Mouse (Mus musculus): ENCODE measurements around the gene Myo1b.

Myo1b gene

DNA sequence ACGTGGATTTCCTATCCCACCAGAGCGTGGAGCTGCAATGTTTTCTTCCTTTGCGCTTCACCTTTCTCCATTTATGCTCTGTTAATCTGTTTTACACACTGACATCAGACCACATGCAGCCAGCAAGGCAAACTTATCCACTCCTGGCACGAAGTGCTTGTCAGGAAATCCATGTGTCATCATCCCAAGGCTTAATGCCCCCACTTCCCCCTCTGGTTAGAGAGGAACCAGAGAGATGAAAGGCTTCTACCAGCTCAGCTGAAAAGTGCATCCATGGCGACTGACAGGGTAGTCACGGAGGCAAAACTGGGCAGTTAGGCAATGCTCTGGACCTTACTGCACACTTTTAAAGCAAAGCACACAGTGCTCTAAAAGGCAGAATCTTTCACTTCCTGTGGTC, 126.6 kb downstream of the Myo1b start:
- 65% methylated on average over 6 of the region's 6 CpGs for WGBS

DNA sequence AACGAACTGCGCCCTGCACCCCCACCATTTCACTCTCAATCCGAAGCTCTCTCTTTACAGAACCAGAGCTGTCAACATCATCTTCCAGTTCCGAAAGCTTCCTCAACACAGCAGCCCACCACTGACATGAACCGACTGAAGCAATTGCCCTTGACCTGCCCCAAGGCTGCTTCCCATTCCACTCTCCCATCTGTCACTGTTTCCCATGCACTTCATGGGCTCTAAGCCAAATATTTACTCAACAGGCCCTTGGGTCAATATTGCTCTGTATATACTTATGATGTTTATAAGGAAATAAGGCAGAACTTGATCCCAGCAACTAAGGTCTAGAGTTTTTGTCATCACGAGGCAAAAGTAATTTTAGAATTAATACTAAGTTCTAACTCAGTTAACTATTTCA, 133.8 kb downstream of the Myo1b start:
- 72% methylated on average over 6 of the region's 6 CpGs for WGBS

DNA sequence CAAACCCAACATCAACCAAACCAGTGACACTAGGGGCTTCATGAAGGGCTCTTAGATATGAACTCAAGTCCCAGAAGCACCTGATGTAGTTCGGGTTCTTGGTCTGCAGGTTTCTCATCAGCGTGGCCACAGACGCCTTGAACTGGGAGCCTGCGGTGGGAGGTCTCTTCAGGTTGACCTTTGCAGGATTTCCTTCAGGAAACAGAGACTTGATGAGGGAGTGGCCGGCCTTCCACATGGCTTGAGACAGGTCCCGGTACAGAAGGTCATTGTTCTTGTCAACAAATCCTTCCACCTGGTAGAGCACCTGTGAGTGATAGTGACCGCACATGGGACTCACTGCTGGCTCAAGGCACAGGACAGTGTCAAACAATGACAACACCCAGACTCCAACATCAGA, 137.6 kb downstream of the Myo1b start:
- 81% methylated on average over 7 of the region's 7 CpGs for WGBS

DNA sequence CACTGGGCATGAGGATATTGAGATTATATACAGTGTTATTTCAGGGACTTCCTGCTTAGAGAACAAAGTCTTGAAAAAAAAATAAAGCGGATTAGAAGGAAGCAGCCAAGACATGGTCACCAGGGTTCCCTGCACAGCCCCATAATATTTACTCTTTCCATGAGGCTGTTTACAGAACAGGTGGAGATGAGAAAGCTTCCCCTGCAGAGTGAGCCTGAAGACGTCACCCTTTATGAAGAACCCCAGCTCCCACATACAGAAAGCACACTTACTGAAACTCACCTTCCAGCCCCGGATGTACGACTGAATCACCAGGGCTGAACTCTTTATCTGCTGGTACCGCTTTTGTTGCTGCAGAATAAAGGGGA, 145.4 kb downstream of the Myo1b start:
- 86% methylated on average over 5 of the region's 5 CpGs for WGBS

DNA sequence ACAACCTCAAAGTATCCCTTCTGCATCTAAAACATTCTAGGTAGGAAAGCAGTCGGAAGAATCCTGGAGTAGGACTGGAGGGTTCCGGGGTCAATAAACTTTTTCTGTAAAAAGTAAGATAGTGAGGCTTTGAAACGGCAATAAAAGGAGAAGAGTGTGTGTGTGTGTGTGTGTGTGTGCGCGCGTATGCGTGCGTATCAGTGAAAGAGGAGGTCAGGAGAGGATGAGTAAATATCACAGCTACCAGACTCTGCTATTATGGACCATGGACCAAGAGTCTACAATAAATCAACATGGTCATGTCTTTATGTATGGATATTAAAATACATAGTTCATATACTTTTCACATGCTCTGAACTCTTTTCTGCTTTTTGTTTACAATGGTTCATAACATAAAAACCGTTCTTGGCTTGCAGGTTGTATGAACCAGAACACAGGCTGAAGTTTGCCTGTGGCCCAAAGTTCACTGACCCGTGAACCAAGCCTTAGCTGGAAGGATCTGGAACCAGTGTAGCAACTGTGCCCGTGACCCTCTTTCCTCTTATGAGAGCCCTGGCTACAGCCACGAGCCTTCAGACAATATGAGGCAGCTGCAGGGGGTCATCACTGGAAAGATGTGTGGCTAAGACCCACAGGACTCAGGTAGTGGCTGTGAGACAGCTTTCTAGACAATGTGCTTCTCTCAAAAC, 145.9 kb downstream of the Myo1b start:
- WGBS: 87% methylated on average over 12 of the region's 12 CpGs

DNA sequence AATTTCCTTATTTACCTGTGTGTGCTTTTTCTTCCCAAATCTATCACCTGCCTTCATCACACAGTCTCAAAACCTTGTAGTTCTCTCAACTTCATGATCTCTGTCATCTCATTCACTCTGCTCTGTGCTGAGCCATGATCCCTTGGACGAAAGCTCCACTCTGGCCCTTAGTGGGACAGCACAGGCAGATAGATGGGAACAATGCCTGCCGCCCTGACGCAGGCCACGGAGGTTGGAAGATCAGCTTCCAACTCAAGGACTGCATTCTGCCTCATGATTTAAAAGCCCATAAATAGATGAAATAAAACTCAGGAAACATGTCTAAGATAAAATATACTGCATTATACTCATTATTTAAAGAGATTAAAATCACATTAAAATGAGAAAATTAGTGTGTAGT, 149.6 kb downstream of the Myo1b start:
- WGBS: 94% methylated on average over 4 of the region's 4 CpGs

DNA sequence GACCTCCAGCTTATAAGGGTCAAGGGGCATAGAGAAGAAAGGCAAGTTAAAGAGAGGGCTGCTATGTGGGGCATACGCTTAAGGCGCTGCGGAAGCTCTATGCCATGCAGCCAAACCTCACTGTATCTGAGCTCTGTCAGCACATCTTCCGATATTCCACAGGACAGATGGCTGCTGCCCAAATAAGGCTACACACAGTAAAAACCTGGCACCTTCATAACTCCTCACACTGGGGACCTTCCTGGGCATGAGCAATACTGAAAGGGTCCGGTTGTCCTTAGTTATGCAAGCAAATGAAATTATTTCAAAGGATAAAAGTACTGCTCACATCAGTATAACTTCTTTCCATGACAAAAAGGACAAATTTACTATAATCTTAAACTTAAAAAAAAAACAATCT, 150.7 kb downstream of the Myo1b start:
- WGBS: 74% methylated on average over 5 of the region's 5 CpGs

DNA sequence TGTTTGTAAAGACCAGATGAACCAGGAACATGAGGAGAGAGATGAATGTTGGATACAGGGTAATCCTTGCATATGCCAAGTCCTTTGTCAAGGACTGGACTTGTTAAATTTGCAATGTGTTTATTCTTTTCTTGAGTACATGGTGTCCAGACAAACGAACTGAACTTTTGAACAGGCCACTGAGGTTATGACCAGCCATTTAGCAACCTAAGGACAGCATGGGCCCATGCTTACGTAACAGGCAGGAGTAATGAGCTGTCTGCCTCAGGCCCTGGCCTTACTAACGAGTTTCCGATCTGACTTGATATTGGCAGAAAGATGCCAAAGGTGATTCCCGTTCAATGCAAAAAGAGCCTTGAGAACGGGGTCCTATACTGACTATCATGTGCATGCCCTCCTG, 156.2 kb downstream of the Myo1b start:
- WGBS: 82% methylated on average over 6 of the region's 6 CpGs

DNA sequence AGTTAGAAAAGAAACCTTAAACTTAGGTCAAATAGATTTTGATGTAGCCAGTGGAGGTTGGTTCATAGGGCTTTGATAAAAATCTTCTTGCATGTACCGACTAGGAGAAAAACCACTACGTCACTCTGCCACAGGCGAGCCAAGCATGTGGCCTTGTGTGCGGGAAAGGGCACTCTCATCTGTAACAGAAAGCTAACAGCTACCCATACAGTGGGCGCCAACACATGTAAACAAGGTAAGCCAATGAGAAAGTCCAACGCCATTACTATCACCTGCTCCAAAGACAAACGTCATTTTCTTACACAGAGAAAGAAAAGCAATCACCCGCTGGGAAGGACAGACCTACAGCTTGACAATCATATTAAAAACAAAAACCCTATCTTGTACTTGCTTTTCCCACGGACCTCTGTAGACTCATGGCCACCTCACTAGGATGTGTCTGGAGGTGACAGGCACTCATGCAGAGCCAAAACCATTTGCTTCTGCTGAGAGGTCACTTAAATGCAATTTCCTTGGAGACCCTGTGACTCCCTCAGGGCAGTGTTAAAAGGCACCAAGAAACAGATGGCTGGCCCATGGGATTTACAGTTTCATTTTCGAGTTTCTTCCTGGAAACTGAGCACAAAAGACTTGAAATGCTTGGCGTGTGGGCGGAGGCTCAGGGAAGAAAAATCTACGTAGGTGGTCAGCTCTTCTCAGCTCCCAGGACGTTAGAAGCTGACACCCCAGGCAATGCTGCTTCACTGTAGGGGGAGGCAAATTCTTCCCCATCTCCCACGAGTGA, 157.4 kb downstream of the Myo1b start:
- WGBS: 67% methylated on average over 15 of the region's 15 CpGs

DNA sequence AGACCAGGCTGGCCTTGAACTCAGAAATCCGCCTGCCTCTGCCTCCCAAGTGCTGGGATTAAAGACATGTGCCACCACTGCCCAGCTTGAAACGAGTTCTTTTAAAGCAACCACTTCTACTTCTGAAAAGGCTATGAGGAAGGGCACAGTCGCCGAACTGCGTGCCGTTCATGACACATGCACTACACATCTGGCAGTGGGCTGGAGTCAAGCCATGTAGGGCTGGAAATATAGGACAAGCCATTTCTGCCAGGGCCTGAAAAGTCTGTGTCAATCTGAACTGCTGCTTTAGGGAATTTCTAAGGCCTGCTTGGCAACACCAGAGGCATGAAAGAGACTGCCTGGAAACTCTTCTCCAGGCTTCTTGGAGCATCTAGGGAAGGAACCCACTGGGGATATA, 162.2 kb downstream of the Myo1b start:
- 95% methylated on average over 6 of the region's 6 CpGs for WGBS

DNA sequence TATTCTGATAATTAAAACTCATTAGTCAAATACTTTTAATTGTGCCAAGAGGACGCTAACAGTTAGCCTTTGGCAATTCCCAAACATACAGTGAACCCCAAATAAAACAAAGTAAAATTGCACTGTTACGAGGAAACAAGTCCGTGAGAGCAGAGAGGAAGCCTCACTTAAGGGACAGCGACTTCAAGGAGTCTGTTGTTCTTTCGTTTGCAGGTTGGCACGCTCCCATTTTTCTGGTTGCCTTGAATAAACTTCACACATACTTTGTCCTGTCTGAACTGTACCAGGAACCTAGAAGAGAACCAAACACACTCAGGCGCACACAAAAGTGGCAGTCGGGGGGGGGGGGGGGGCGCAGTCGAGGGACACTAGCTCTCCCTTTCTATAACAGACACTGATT, 164.9 kb downstream of the Myo1b start:
- 53% methylated on average over 10 of the region's 10 CpGs for WGBS

DNA sequence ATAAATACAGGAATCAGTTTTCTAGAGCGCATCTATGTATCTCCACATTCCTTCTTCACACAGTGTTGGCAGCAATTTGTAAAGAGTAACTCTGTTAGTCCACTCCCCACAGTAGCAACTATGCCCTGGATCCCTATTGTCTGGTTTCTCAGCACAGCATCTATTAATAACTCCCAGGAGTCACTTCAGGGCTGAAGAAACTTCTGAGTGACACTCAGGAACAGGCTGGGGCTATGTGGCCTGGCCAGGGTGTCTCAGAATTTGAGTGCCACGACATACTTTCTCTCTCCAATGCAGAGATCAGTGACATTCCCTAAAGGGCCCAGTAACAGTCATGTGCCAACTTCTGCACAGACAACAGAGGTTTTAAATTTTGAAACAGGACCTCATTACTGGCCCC, 167.6 kb downstream of the Myo1b start:
- WGBS: 85% methylated on average over 2 of the region's 2 CpGs

DNA sequence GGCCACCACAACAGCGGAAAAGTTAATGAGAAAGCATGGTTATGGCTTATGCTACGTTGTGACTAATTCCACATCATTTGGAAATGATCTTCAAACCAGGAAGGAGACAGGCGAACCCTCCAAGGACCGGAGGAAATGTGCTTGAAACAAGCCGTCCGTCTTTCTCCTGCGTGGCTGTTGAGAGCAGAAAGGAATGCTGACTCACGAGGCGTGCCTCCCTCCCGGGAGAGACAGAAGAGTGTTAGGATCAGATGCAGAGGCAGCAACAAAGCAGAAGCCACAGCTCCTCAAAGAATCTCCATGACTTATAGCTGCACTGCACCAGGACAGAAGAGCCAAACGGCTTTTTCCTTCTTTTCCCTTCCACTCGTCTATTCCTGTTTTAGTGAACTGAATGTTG, 168.4 kb downstream of the Myo1b start:
- WGBS: 35% methylated on average over 12 of the region's 12 CpGs

DNA sequence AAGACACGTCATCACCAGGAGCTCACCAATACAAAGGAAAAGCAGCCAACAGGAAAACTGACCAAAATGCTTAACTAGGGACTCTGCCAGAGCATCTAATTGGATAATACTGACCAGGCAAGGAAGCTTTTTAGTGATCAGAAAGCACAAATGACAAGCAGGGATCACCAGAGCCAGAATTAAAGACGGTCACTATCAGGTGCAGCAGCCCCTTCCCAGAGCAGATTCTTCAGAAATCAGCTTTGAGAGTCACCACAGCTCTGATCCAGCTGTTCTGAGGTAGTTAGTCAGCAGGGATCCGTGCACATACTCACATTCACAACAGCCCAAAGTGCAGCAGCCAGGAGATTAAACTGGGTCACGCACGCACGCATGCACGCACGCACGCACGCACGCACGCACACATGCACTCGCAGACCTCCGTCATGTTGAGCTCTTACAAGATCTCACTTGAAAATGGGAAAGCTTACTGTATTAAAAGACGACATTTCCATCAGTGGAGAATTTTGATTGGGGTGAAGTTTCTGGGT, 169.1 kb downstream of the Myo1b start:
- WGBS: 92% methylated on average over 15 of the region's 15 CpGs

DNA sequence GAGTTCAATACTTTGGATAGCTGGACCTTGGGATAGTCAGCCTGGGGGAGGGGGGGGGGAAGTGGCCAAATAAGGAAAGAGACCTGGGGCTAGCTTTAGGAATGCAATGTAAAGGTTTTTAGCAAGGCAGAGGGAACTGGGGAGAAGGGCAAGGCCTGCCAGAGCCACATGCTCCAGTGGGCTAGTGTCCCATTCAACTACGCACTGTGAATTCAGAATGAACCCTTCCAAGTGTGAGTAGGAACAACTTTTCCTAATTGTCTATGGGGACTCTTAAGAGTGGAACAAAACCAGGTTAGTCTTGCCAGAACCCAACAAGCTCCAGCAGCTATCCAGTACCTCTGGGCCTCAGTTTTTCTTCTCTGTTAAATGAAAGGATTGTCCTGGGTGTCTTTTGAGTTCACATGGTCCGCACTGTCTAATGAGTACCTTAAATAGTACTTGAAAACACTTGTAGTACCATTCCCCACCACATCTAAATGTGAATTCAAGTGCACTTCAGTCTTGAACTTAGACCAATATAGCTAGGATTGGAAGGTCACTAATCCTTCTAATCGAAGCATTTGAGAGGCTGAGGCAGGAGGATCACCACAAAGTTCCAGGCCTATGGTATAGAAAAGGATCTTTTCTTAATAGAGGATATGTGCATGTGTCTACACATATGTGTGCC, 172.0 kb downstream of the Myo1b start:
- WGBS: 88% methylated on average over 3 of the region's 3 CpGs

DNA sequence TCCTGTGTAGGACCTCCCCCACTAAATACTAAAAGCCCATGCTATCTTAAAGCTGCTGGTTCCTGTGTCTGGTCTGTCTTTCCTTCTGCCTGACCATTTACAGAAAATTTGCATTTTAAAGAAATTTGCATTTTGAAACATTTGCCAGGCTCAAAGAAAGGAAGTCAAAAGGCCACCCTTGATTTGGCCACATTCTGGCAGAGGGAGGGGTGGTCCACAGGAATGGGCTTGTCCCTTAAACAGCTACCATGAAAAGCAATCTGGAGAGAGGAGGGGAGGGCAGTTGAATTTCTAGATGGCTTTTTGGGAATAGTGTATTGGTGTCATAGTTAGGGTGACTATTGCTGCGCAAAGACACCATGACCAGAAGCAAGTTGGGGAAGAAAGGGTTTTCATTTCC, 173.3 kb downstream of the Myo1b start:
- 100% methylated on average over 1 of the region's 1 CpGs for WGBS

DNA sequence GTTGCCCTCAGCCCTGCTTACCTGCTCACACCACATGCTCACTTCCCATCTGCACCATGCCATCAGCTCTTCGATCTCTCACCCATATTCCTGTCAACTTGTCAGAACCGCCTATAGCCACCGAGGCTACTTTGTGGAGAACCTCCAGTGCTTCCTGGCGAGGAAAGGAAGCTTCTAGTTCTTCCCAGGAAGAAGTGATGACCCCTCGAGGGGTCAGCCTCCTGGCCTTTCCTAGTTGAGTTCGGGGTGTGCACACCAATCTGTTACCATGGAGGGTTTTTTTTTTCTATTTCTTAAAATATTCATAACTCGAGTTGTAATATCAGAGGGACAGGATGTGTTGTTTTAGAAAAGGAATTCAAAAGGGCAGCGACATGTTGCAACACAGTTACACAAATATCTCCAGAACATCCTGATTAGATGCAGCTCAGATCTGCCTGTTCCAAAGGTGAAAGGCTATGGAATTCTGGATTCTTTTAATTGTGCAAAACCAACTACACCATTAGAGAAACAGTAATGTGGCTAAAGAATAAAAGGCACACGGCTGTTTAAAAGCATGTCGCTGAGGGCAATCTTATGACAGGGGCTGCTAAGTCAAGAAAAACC, 175.1 kb downstream of the Myo1b start:
- 82% methylated on average over 10 of the region's 10 CpGs for WGBS

DNA sequence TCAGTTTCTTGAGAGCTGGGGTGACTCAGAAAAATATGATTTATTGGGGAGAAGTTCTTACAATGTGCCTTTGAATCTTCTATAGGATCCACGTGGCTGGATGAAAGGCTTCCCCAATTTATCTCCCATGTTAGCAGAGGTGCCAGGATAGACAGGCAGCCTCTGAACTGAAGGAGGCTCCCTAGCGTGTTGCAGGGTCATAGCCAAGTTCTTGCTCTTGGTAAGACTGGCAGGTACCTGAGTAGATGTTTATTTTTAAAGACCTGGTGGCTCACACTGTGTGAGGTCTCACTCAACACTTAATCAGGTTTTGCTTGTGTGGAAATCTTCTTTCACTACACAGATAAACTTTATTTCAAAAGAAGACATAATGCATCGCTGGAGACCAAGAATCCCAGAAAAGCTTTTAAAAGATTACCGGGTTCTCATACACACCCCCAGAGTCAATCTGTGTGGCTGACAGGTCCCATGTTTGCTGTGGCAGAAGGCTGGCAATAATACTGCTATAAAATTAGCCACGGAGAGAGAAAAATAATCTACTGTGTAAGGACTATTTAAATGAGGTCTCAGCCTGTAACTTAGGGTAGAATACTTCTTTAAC, 176.5 kb downstream of the Myo1b start:
- 54% methylated on average over 5 of the region's 5 CpGs for WGBS

DNA sequence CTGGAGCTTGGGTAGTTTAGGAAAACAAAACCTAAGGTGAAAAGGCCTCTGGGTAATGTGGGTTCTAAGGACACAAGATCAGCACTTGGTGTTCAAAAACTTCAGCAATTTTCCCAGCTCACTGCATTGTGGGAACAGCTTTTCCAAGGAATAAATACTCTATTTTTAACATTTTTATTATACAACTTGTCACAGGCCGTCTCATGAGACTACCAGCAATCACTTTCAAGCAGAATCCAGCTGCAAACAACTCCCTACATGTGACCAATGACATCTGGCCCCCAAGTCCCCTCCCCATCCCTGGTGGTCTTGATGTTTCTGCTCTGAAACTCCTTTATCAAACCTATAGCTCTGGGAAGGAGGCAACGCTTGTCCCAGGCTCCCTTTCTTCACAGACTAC, 179.0 kb downstream of the Myo1b start:
- 84% methylated on average over 2 of the region's 2 CpGs for WGBS

DNA sequence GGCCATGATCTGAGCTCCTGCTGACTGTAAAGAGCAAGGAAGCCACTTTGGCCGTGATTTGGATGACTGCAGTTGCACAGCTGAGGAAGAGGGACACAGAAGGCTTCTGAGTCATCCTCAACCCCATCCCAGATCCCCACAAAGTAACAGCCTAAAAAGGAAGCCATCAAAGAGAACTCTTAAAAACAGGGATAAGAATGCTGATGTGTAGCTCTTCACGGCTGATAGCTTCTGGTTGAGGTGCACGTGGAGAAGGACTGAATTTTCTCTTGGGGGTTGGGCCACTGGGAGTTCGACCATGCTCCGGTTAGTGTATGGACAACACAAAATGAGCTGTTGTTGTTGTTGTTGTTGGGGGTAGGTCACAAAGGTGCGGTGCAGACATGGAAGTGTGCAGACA, 181.2 kb downstream of the Myo1b start:
- WGBS: 75% methylated on average over 6 of the region's 6 CpGs

DNA sequence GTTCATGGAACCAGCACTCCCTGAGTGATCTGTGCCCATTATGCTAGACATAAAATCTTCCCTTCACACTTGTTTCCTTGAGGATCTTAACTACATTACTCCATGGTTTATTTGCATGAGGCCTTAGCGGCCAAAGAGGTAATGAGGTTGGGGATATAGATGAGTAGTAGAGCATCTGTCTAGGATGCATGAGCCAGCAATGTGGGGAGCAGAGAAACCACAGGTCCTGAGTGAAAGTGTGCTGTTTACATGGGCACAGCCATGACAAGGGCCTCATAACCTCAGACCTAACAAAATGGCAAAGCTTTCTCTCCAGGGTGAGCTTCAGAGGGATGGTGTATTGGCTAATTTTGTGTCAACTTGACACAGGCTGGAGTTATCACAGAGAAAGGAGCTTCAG, 186.5 kb downstream of the Myo1b start:
- WGBS: 93% methylated on average over 1 of the region's 1 CpGs

DNA sequence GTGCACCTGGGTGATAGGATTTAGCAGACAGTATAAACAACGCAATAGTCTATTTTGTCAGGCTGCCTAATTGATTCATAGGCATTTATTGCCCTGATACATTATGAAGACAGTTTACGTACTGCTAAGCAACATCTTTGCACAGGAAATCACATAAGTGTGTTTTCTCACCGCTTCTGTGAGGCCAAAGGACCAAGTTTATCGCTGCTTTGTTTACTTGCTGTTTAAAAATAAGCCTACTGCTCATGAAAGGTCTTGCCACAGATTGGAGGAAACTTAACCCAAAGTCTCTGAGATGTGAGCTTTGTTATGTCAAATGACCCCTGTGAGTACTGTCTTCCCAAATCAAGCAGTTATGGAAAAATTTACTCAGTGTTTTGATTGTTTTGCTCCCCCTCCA, 187.1 kb downstream of the Myo1b start:
- WGBS: 92% methylated on average over 4 of the region's 4 CpGs

Measured in cerebral cortex, adult 2 months (tissue).